Mouse (Mus musculus) CH12.LX (cell line): ENCODE data around the gene D10Wsu102e. TPM values are rescaled to one million over a fixed set of nuclear protein-coding genes. Genes with fewer than 3 reads are reported as not detected.
"Not testable (repeated sequence)": the region's sequence is repeated elsewhere in the genome, so short reads cannot be mapped to it uniquely, and the experiment has no call there.

Source experiments
- DNase-seq: peaks from one replicate; pipeline ENCODE4 v3.0.0-alpha.2; 2013; ENCODE audit errors: extremely low read depth
- H3K27ac ChIP-seq: 2 replicates; pipeline ENCODE4 v1.5.1; 2012; ENCODE audit warnings: low read depth, mild to moderate bottlenecking, control low read depth, moderate library complexity; ENCODE audit not compliant: insufficient read depth
- H3K27me3 ChIP-seq: replicated peaks from 2 replicates; pipeline ENCODE3; 2012; ENCODE audit warnings: inconsistent platforms
- H3K36me3 ChIP-seq, 2 experiments: replicated peaks in 1 of 2; 2 replicates each; pipeline versions ENCODE3 to v1.6.1; 2012; ENCODE audit warnings: inconsistent platforms in 1 of 2, low read length in 1 of 2, mild to moderate bottlenecking in 1 of 2, mixed read lengths in 1 of 2, moderate library complexity in 1 of 2; ENCODE audit not compliant: control insufficient read depth in 1 of 2, insufficient read depth in 1 of 2
- H3K4me1 ChIP-seq, 2 experiments: 2 replicates each; pipeline ENCODE4 v1.6.1; 2012; ENCODE audit warnings: inconsistent platforms in 1 of 2, moderate library complexity in 1 of 2; ENCODE audit not compliant: insufficient read depth in 2 of 2, control insufficient read depth in 1 of 2
- H3K4me2 ChIP-seq: 2 replicates; pipeline ENCODE4 v1.6.1; 2012; ENCODE audit warnings: low read depth, mild to moderate bottlenecking, control low read depth; ENCODE audit not compliant: poor library complexity, insufficient read depth, severe bottlenecking
- H3K4me3 ChIP-seq, 3 experiments: fragments of 150-350 bp in 1 of 3; sonication (generic) in 1 of 3; replicated peaks in 1 of 3; 2 replicates each; pipeline versions ENCODE3 to v1.5.1; 2011 to 2012; ENCODE audit warnings: low read depth in 2 of 3, low read length in 2 of 3, mild to moderate bottlenecking in 2 of 3, moderate library complexity in 2 of 3, control low read depth in 1 of 3, improper control_type of control experiment in 1 of 3, inconsistent platforms in 1 of 3, mixed read lengths in 1 of 3; ENCODE audit not compliant: poor library complexity in 1 of 3
- H3K79me2 ChIP-seq: replicated peaks from 2 replicates; pipeline ENCODE4 v1.6.1; 2012; ENCODE audit warnings: mild to moderate bottlenecking, moderate library complexity; ENCODE audit not compliant: control insufficient read depth, poor library complexity, insufficient read depth, severe bottlenecking; ENCODE audit errors: extremely low read depth
- H3K9ac ChIP-seq: 2 replicates; pipeline ENCODE4 v1.6.1; 2012; ENCODE audit warnings: low read depth, mild to moderate bottlenecking, control low read depth, moderate library complexity; ENCODE audit not compliant: insufficient read depth
- H3K9me3 ChIP-seq: replicated peaks from 2 replicates; pipeline ENCODE3; 2012; ENCODE audit warnings: low read length, inconsistent platforms, mixed read lengths
- BHLHE40 ChIP-seq: IDR thresholded peaks from 2 replicates; pipeline ENCODE4 v1.6.1; 2011; ENCODE audit warnings: mild to moderate bottlenecking, low read depth, low read length, improper control_type of control experiment
- CHD1 ChIP-seq: IDR thresholded peaks from 2 replicates; pipeline ENCODE4 v1.6.1; 2012; ENCODE audit warnings: low read depth, low read length, improper control_type of control experiment, inconsistent platforms
- ELF1 ChIP-seq: IDR thresholded peaks from 2 replicates; pipeline ENCODE4 v1.6.1; 2014; ENCODE audit warnings: low read depth, mild to moderate bottlenecking, inconsistent platforms, low read length, improper control_type of control experiment
- EP300 ChIP-seq: IDR thresholded peaks from 2 replicates; pipeline ENCODE4 v1.6.1; 2011; ENCODE audit warnings: low read length, improper control_type of control experiment
- ETS1 ChIP-seq: conservative IDR thresholded peaks from 2 replicates; pipeline ENCODE4 v1.6.1; 2012; ENCODE audit warnings: low read depth, mild to moderate bottlenecking, inconsistent platforms, low read length, improper control_type of control experiment, moderate library complexity
- GABPA ChIP-seq: IDR thresholded peaks from 2 replicates; pipeline ENCODE4 v1.6.1; 2012; ENCODE audit warnings: low read depth, low read length, improper control_type of control experiment, inconsistent platforms; ENCODE audit not compliant: insufficient replicate concordance
- HCFC1 ChIP-seq: IDR thresholded peaks from 2 replicates; pipeline ENCODE4 v1.6.1; 2012; ENCODE audit warnings: low read depth, mild to moderate bottlenecking, inconsistent platforms, low read length, improper control_type of control experiment
- KAT2A ChIP-seq: IDR thresholded peaks from 2 replicates; pipeline ENCODE4 v1.6.1; 2012; ENCODE audit warnings: low read length, improper control_type of control experiment, inconsistent platforms; ENCODE audit not compliant: insufficient replicate concordance
- MAX ChIP-seq: IDR thresholded peaks from 2 replicates; pipeline ENCODE4 v1.6.1; 2011; ENCODE audit warnings: low read length, improper control_type of control experiment
- MAZ ChIP-seq: IDR thresholded peaks from 2 replicates; pipeline ENCODE4 v1.6.1; 2012; ENCODE audit warnings: low read depth, mild to moderate bottlenecking, inconsistent platforms, low read length, improper control_type of control experiment, moderate library complexity
- NRF1 ChIP-seq: IDR thresholded peaks from 2 replicates; pipeline ENCODE4 v1.6.1; 2014; ENCODE audit warnings: low read depth, mild to moderate bottlenecking, inconsistent platforms, low read length, improper control_type of control experiment, moderate library complexity
- PAX5 ChIP-seq: IDR thresholded peaks from 2 replicates; pipeline ENCODE4 v1.6.1; 2012; ENCODE audit warnings: low read length, inconsistent platforms, mixed read lengths
- POLR2AphosphoS2 ChIP-seq: IDR thresholded peaks from 2 replicates; pipeline ENCODE4 v1.6.1; 2011; ENCODE audit warnings: low read depth, low read length, improper control_type of control experiment
- RCOR1 ChIP-seq: conservative IDR thresholded peaks from 2 replicates; pipeline ENCODE4 v1.6.1; 2012; ENCODE audit warnings: low read depth, mild to moderate bottlenecking, inconsistent platforms, low read length, improper control_type of control experiment
- SIN3A ChIP-seq: IDR thresholded peaks from 2 replicates; pipeline ENCODE4 v1.6.1; 2012; ENCODE audit warnings: low read length, improper control_type of control experiment, inconsistent platforms
- SMC3 ChIP-seq: IDR thresholded peaks from 2 replicates; pipeline ENCODE4 v1.6.1; 2011; ENCODE audit warnings: low read depth, low read length, improper control_type of control experiment
- TCF12 ChIP-seq: IDR thresholded peaks from 2 replicates; pipeline ENCODE4 v1.6.1; 2014; ENCODE audit warnings: low read depth, mild to moderate bottlenecking, inconsistent platforms, low read length, improper control_type of control experiment
- USF1 ChIP-seq: IDR thresholded peaks from 2 replicates; pipeline ENCODE4 v1.6.1; 2014; ENCODE audit warnings: low read depth, mild to moderate bottlenecking, inconsistent platforms, low read length, improper control_type of control experiment
- ZKSCAN1 ChIP-seq: IDR thresholded peaks from 2 replicates; pipeline ENCODE4 v1.6.1; 2012; ENCODE audit warnings: low read depth, inconsistent platforms, low read length, improper control_type of control experiment, borderline replicate concordance
- ZMIZ1 ChIP-seq: IDR thresholded peaks from 2 replicates; pipeline ENCODE4 v1.6.1; 2012; ENCODE audit warnings: low read depth, mild to moderate bottlenecking, inconsistent platforms, low read length, improper control_type of control experiment
- ZNF384 ChIP-seq: IDR thresholded peaks from 2 replicates; pipeline ENCODE4 v1.6.1; 2012; ENCODE audit warnings: low read depth, low read length, improper control_type of control experiment, inconsistent platforms
- dilution Hi-C: fragments of 300-500 bp; cut with MboI; formaldehyde crosslinking; loops from 2 replicates; pipeline ENCODE4 v1.14.3; 2020; ENCODE audit warnings: low sequenced_read_pairs; ENCODE audit not compliant: extremely low pct_unique_long_range_greater_than_20kb, extremely low pct_ligation_motif_present
- in situ Hi-C: fragments of 300-500 bp; cut with MboI; formaldehyde crosslinking; loops from 3 replicates; pipeline ENCODE4 v1.14.3; 2019; ENCODE audit warnings: low sequenced_read_pairs, low pct_ligation_motif_present, low pct_unique_long_range_greater_than_20kb, mixed read lengths
- polyA plus RNA-seq: library from polyadenylated mRNA; unstranded; fragments of >175 nt; gene quantifications from 2 replicates; pipeline ENCODE4 v1.2.1, GENCODE M21; 2012; ENCODE audit warnings: low read depth; ENCODE audit not compliant: insufficient read length
- total RNA-seq, 2 experiments: library from RNA; depleted of rRNA; stranded (reverse); fragments of 300-350 nt in 1 of 2; fragments of >200 nt in 1 of 2; gene quantifications; 2 replicates each; pipeline ENCODE4 v1.2.3; 2012 to 2014

Gene D10Wsu102e
- total and polyA plus RNA-seq, 3 experiments: 1.0 to 1.6 (median 1.6) TPM

- no peak overlapping the region for H3K9ac ChIP-seq
- H3K27ac ChIP-seq: no peak overlapping the region
- no peak overlapping the region for H3K4me2 ChIP-seq
- H3K27me3 ChIP-seq: no peaks in the 10 kb centered on the region
- H3K4me1 ChIP-seq: peaks cover 9 to 45% of the 10 kb centered on the region in 2 experiments
- in situ Hi-C loops (no loop called here), dilution Hi-C loops (no loop called here)
- peaks cover 59 to 63% of the 10 kb centered on the region in 2 experiments for H3K36me3 ChIP-seq
- no peaks in the 10 kb centered on the region for H3K9me3 ChIP-seq
- H3K79me2 ChIP-seq: peaks cover 27% of the 10 kb centered on the region
- TF ChIP-seq RCOR1 (no peak), TCF12 (no peak), PAX5 (no peak), EP300 (no peak), ZKSCAN1 (no peak), MAX (no peak), SMC3 (no peak), USF1 (no peak)
- H3K4me3 ChIP-seq: no peak overlapping the region
- no peak for DNase-seq
Observed at GRCm38 (mm10) chr10:83363451-83363850, 3.4 kb downstream of the D10Wsu102e start.

DNA sequence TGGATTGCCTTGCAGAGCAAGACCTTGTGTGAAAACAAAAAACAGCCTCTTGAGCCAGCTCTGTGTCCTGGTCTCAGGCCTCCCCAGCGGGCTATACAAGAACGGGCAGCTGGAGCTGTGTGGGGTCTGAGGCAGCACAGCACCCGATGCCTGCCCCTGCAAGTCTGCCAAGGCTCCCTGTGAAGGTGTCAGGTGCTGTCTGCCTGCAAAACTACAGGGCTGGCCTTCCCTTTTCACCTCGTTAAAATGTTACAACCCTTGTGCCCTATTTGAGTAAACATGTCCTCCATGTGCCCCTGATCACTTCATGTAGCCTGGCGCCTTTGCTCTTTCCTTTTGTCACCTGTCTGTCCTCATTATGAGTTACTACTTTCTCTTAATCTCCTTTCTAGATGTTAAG lies 8.9 kb downstream of the D10Wsu102e start:
- Histone ChIP-seq H3K36me3 (peaks cover 78 to 99% of the 10 kb centered on the region in 2 experiments), H3K9ac (no peak overlapping the region), H3K4me2 (no peak overlapping the region), H3K79me2 (no peaks in the 10 kb centered on the region; the same call in 1 of the 2 replicates), H3K27ac (no peak overlapping the region), H3K4me1 (peaks cover 0 to 15% of the 10 kb centered on the region in 2 experiments; a peak in 2 of 4 replicates), H3K4me3 (no peak overlapping the region), H3K27me3 (no peaks in the 10 kb centered on the region), H3K9me3 (no peaks in the 10 kb centered on the region)
- dilution Hi-C loops (no loop called here), in situ Hi-C loops (no loop called here)
- TF ChIP-seq ZMIZ1 (0 out of 2 replicates have a peak, but pooled peaks have one; percentile 6), CHD1 (no peak)
- DNase-seq: no peak

DNA sequence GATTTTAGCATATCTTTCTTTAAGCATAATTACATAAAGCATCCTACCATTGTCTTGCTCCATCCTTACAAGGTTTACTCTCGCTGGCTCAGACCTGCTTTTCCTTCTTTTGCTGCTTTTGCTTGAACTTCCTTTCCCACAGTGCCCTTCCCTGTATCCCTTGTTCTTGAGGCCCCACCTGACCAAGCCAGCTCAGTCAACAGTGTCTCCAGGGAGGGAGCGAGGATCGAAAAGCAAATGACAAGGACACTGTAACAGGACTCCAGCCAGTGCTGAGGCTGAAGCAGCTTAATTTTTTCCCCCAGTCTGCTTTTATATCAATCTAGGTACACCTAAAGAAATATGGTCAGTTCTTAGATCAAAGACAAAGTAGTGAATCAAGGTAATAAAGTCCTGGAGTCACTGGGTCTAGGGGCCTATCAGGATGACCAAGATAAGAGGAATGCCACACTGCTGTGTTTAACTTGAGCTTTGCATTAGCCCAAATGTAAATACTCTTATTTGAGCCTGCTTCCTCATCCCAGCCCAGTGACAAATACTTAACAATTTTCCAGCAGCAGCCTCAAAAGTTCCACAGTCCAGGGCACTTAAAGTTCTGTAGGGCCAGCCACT lies 14.1 kb downstream of the D10Wsu102e start:
- H3K36me3 ChIP-seq: peaks cover 48 to 89% of the 10 kb centered on the region in 2 experiments
- in situ Hi-C loops: no loop called here

DNA sequence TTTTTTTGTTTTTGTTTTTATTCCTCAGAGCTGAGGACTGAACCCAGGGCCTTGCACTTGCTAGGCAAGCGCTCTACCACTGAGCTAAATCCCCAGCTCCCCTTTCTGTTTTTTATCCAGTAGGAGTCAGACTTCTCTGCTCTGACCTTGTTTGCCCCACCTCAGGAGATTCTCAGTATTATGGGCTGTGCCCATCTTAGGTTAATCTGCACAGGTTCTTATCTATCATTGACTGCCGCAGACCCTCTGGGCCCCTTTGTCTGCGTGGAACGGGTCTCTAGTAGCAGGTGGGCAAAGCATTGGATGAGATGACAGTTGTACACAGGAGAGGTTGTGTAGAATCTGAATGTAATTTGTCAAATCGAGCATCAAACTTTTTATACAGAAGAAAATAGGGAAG lies 15.4 kb downstream of the D10Wsu102e start:
- H3K4me3 ChIP-seq, H3K4me2 ChIP-seq, H3K27ac ChIP-seq, in situ Hi-C loops, dilution Hi-C loops, H3K79me2 ChIP-seq, H3K9ac ChIP-seq, H3K27me3 ChIP-seq, DNase-seq: not testable (repeated sequence)
- peaks cover 4 to 26% of the 10 kb centered on the region in 2 experiments; a peak in 3 of 4 replicates for H3K4me1 ChIP-seq
- peaks cover 21% of the 10 kb centered on the region for H3K9me3 ChIP-seq
- peaks cover 49 to 90% of the 10 kb centered on the region in 2 experiments for H3K36me3 ChIP-seq

More for the DNA sequence above, 14.1 kb downstream of the D10Wsu102e start:
- no peak for DNase-seq
- no peak overlapping the region for H3K9ac ChIP-seq
- H3K4me1 ChIP-seq: peaks cover 4 to 26% of the 10 kb centered on the region in 2 experiments; a peak in 3 of 4 replicates
- H3K9me3 ChIP-seq: peaks cover 9% of the 10 kb centered on the region
- no peak overlapping the region for H3K27ac ChIP-seq
- no peaks in the 10 kb centered on the region for H3K27me3 ChIP-seq
- dilution Hi-C loops: no loop called here
- no peak overlapping the region for H3K4me2 ChIP-seq
- no peak for TF ChIP-seq BHLHE40
- TF ChIP-seq TCF12: no peak
- no peak for TF ChIP-seq NRF1
- TF ChIP-seq ZMIZ1: no peak
- TF ChIP-seq HCFC1: no peak
- TF ChIP-seq PAX5: no peak
- TF ChIP-seq ETS1: no peak
- no peak for TF ChIP-seq ELF1
- no peak for TF ChIP-seq SIN3A
- no peak for TF ChIP-seq POLR2AphosphoS2
- TF ChIP-seq ZNF384: no peak
- no peak for TF ChIP-seq GABPA
- TF ChIP-seq SMC3: no peak
- TF ChIP-seq KAT2A: no peak
- no peak for TF ChIP-seq MAZ
- no peak overlapping the region for H3K4me3 ChIP-seq
- no peaks in the 10 kb centered on the region; the same call in 1 of the 2 replicates for H3K79me2 ChIP-seq
